In the genomic region with DNA sequence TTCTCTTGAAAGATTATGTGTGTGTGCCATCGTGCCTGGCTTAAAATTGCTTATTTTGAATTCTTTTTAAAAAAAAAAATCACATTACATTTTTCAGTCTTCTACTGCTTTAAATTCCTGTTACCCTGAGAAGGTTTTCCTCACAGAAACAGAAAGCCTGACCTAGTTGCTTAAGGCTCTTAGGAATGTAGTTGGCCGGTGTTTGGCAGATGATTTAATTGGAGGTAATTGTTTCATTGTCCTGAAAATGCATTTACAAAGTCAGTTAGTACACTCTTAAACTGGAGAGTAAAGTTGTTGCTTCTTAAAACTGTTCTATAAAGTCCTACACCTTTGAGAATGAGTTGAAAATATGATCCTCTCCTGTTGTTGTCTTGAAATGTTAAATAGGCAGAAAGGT, we compare ENCODE assay signal across 27 mouse cellular contexts. TPM values are rescaled to one million over a fixed set of nuclear protein-coding genes. Genes with fewer than 3 reads are reported as not detected.
"Had no signal": no experiment of that assay in that cellular context is flagged by ENCODE, and none has a peak within 500 bp of the region (broad histone marks: within the 10 kb centered on the region; RNA-seq: fewer than 3 reads in every experiment).

No protein-coding gene starts in this region.

- H3K27ac ChIP-seq: gastrocnemius, adult 2 months; heart, adult 2 months; heart, embryonic 13.5 days; heart, embryonic 15.5 days; hindbrain, embryonic 13.5 days; hindbrain, embryonic 15.5 days; hindbrain, postnatal 0 days; kidney, embryonic 15.5 days; kidney, postnatal 0 days; limb, embryonic 13.5 days; limb, embryonic 15.5 days; liver, embryonic 12.5 days; liver, embryonic 14.5 days had no signal

- DNase-seq: gastrocnemius, adult 2 months; gastrocnemius, postnatal 10 days; gastrocnemius, postnatal 36 days; heart, adult 11 months; heart, adult 2 months; heart, postnatal 14 days; heart, postnatal 36 days; kidney, adult 11 months; kidney, adult 2 months; kidney, adult 9 months; kidney, postnatal 14 days; kidney, postnatal 36 days; layer of hippocampus, postnatal 36 days; left cerebral cortex, postnatal 4 days had no signal

- H3K4me3 ChIP-seq: gastrocnemius, adult 2 months; heart, adult 2 months; heart, embryonic 13.5 days; heart, embryonic 15.5 days; hindbrain, embryonic 13.5 days; hindbrain, embryonic 15.5 days; kidney, embryonic 15.5 days; limb, embryonic 13.5 days; limb, embryonic 15.5 days; liver, embryonic 12.5 days had no signal

RNA-seq across cellular contexts. Expression of a gene that starts 10.8 kb away (rescaled TPM):
- total RNA-seq: gastrocnemius, adult 2 months; gastrocnemius, postnatal 36 days; heart, adult 2 months; heart, postnatal 14 days; heart, postnatal 36 days; hematopoietic stem cell, adult 5-6 weeks; hindbrain, postnatal 0 days; liver, adult 2 months had no signal
